Mouse (Mus musculus): ENCODE measurements around the gene Olfr373. TPM values are rescaled to one million over a fixed set of nuclear protein-coding genes. Genes with fewer than 3 reads are reported as not detected.

The Olfr373 gene
- total and polyA plus RNA-seq, 3 experiments: 0.29 TPM; not detected in 2

- TF ChIP-seq MAZ (IDR thresholded peaks at IDR 0.05; ENCODE audit: low read depth, low read length): no peak
- TF ChIP-seq E2F4 (IDR thresholded peaks at IDR 0.05; ENCODE audit: insufficient replicate concordance, low read depth, low read length): no peak
- TF ChIP-seq RAD21 (IDR thresholded peaks at IDR 0.05; ENCODE audit: low read depth, low read length): peak; percentile 49
- peak; percentile 24; the same call in 1 of the 2 replicates for TF ChIP-seq SMC3 (IDR thresholded peaks at IDR 0.05; ENCODE audit: low read depth, low read length)
- TF ChIP-seq CTCF (conservative IDR thresholded peaks at IDR 0.05 in 1 of 2, IDR thresholded peaks at IDR 0.05 in 1 of 2; ENCODE audit: low read depth in 2 of 2, low read length in 2 of 2): peak; percentile 33 to 57; a peak in 3 of 4 replicates
- no peak for TF ChIP-seq ZKSCAN1 (IDR thresholded peaks at IDR 0.05; ENCODE audit: borderline replicate concordance, low read depth, low read length)
- TF ChIP-seq JUND (conservative IDR thresholded peaks at IDR 0.05; ENCODE audit: low read depth, low read length): no peak
- TF ChIP-seq EP300 (IDR thresholded peaks at IDR 0.05; ENCODE audit: low read length): no peak
- TF ChIP-seq CHD1 (IDR thresholded peaks at IDR 0.05; ENCODE audit: low read depth, low read length): no peak
- Histone ChIP-seq H3K4me1 (ENCODE audit: control insufficient read depth in 1 of 2, insufficient read depth in 2 of 2) (no peaks in the 10 kb centered on the region), H3K36me3 (replicated peaks in 1 of 2; ENCODE audit: control insufficient read depth in 1 of 2, insufficient read depth in 1 of 2, low read length in 1 of 2) (no peaks in the 10 kb centered on the region), H3K27me3 (replicated peaks) (peaks cover 4% of the 10 kb centered on the region), H3K9me3 (replicated peaks; ENCODE audit: low read length) (no peaks in the 10 kb centered on the region), H3K9ac (ENCODE audit: insufficient read depth, low read depth) (no peak overlapping the region), H3K4me3 (replicated peaks in 1 of 3; ENCODE audit: low read depth in 2 of 3, low read length in 2 of 3, poor library complexity in 1 of 3) (no peak overlapping the region), H3K79me2 (replicated peaks; ENCODE audit: control insufficient read depth, extremely low read depth, insufficient read depth, poor library complexity, severe bottlenecking) (no peaks in the 10 kb centered on the region), H3K4me2 (ENCODE audit: insufficient read depth, low read depth, poor library complexity, severe bottlenecking) (no peak overlapping the region), H3K27ac (ENCODE audit: insufficient read depth, low read depth) (no peak overlapping the region)
- no peak for DNase-seq (ENCODE audit: extremely low read depth)
- dilution Hi-C loops (cut with MboI; ENCODE audit: extremely low pct_ligation_motif_present, extremely low pct_unique_long_range_greater_than_20kb, low sequenced_read_pairs): no loop called here
- in situ Hi-C loops (cut with MboI; ENCODE audit: low pct_ligation_motif_present, low pct_unique_long_range_greater_than_20kb, low sequenced_read_pairs): loop anchor here (25.0 kb wide), 1 partner anchor 968 kb away; no protein-coding TSS in a partner anchor
These were observed 22.2 kb downstream of the Olfr373 start for GRCm38 (mm10) chr8:72105165-72105564.

- no peak within 1 kb of the TSS for H3K9ac ChIP-seq (ENCODE audit: insufficient read depth, low read depth)
- TF ChIP-seq JUN (IDR thresholded peaks at IDR 0.05; ENCODE audit: insufficient read depth, low read depth, low read length): no peak
- no peak for TF ChIP-seq MAZ (IDR thresholded peaks at IDR 0.05; ENCODE audit: low read depth, low read length)
- no peak for TF ChIP-seq CHD2 (IDR thresholded peaks at IDR 0.05; ENCODE audit: low read length)
- TF ChIP-seq RAD21 (IDR thresholded peaks at IDR 0.05; ENCODE audit: low read depth, low read length): no peak
- no peak for TF ChIP-seq KAT2A (IDR thresholded peaks at IDR 0.05; ENCODE audit: insufficient replicate concordance, low read length)
- TF ChIP-seq POLR2A (IDR thresholded peaks at IDR 0.05; ENCODE audit: low read depth, low read length): no peak
- TF ChIP-seq MAFK (IDR thresholded peaks at IDR 0.05; ENCODE audit: insufficient replicate concordance, low read length): no peak
- no peak for TF ChIP-seq SMC3 (IDR thresholded peaks at IDR 0.05; ENCODE audit: low read depth, low read length)
- TF ChIP-seq ZKSCAN1 (IDR thresholded peaks at IDR 0.05; ENCODE audit: borderline replicate concordance, low read depth, low read length): no peak
- TF ChIP-seq IRF4 (IDR thresholded peaks at IDR 0.05; ENCODE audit: low read depth, low read length): no peak
- TF ChIP-seq E2F4 (IDR thresholded peaks at IDR 0.05; ENCODE audit: insufficient replicate concordance, low read depth, low read length): no peak
- TF ChIP-seq SIN3A (IDR thresholded peaks at IDR 0.05; ENCODE audit: low read length): no peak
- no peak for TF ChIP-seq ZNF384 (IDR thresholded peaks at IDR 0.05; ENCODE audit: low read depth, low read length)
- TF ChIP-seq USF1 (IDR thresholded peaks at IDR 0.05; ENCODE audit: low read depth, low read length): no peak
- TF ChIP-seq POLR2AphosphoS2 (IDR thresholded peaks at IDR 0.05; ENCODE audit: low read depth, low read length): no peak
- TF ChIP-seq CHD1 (IDR thresholded peaks at IDR 0.05; ENCODE audit: low read depth, low read length): no peak
- in situ Hi-C loops (cut with MboI; ENCODE audit: low pct_ligation_motif_present, low pct_unique_long_range_greater_than_20kb, low sequenced_read_pairs) (loop anchor here (25.0 kb wide), 1 partner anchor 969 kb away; no protein-coding TSS in a partner anchor), dilution Hi-C loops (cut with MboI; ENCODE audit: extremely low pct_ligation_motif_present, extremely low pct_unique_long_range_greater_than_20kb, low sequenced_read_pairs) (no loop called here)
- peaks cover 4% of the 10 kb centered on the region for H3K27me3 ChIP-seq (replicated peaks)
- no peak within 1 kb of the TSS for H3K27ac ChIP-seq (ENCODE audit: insufficient read depth, low read depth)
- H3K79me2 ChIP-seq (replicated peaks; ENCODE audit: control insufficient read depth, extremely low read depth, insufficient read depth, poor library complexity, severe bottlenecking): no peaks in the 10 kb centered on the region
- peaks cover 2 to 6% of the 10 kb centered on the region in 2 experiments; a peak in 2 of 4 replicates for H3K4me1 ChIP-seq (ENCODE audit: control insufficient read depth in 1 of 2, insufficient read depth in 2 of 2)
- H3K36me3 ChIP-seq (replicated peaks in 1 of 2; ENCODE audit: control insufficient read depth in 1 of 2, insufficient read depth in 1 of 2, low read length in 1 of 2): no peaks in the 10 kb centered on the region
- DNase-seq (ENCODE audit: extremely low read depth): no peak
- H3K9me3 ChIP-seq (replicated peaks; ENCODE audit: low read length): no peaks in the 10 kb centered on the region
- no peak within 1 kb of the TSS for H3K4me3 ChIP-seq (replicated peaks in 1 of 3; ENCODE audit: low read depth in 2 of 3, low read length in 2 of 3, poor library complexity in 1 of 3)
- H3K4me2 ChIP-seq (ENCODE audit: insufficient read depth, low read depth, poor library complexity, severe bottlenecking): no peak within 1 kb of the TSS
These were observed 23.8 kb downstream of the Olfr373 start, which contains the start of gene Olfr374 for GRCm38 (mm10) chr8:72106740-72107139. Gene Olfr374, plus strand, starts transcription at chr8:72107040.
